29 mouse cellular contexts compared by ENCODE assay signal in genomic region chr4:141719304-141719703, GRCm38 (mm10). TPM values are rescaled to one million over a fixed set of nuclear protein-coding genes. Genes with fewer than 3 reads are reported as not detected.
DNase-seq lines count a peak whose midpoint lies in the region; ATAC-seq and TF ChIP-seq lines count a peak whose summit lies in the region.
"Had no signal": no experiment of that assay in that cellular context is flagged by ENCODE, and none has a peak within 500 bp of the region (broad histone marks: within the 10 kb centered on the region; RNA-seq: fewer than 3 reads in every experiment).

No protein-coding gene starts in this region.

- peak overlapping the region; percentile 56 for H3K9ac ChIP-seq in liver, adult 2 months (ENCODE audit: low read depth, low read length)
- H3K9ac ChIP-seq in liver, embryonic 11.5 days (ENCODE audit: low read depth, low read length), result no peak overlapping the region
- no peak overlapping the region for H3K9ac ChIP-seq in liver, embryonic 15.5 days
- H3K9ac ChIP-seq: forebrain, embryonic 13.5 days; hindbrain, embryonic 14.5 days; neural tube, embryonic 12.5 days had no signal

- no peak for TF ChIP-seq POLR2A in liver, adult 2 months (IDR thresholded peaks at IDR 0.05; ENCODE audit: extremely low read depth, insufficient read depth, low read length)

- H3K27me3 ChIP-seq in liver, adult 2 months (ENCODE audit: control insufficient read depth, insufficient read depth, low read length), result no peaks in the 10 kb centered on the region
- no peaks in the 10 kb centered on the region for H3K27me3 ChIP-seq in liver, embryonic 11.5 days (replicated peaks; ENCODE audit: control insufficient read depth, insufficient read depth, low read length)
- no peaks in the 10 kb centered on the region for H3K27me3 ChIP-seq in liver, embryonic 15.5 days
- H3K27me3 ChIP-seq: forebrain, embryonic 13.5 days; neural tube, embryonic 12.5 days had no signal

- H3K4me1 ChIP-seq in liver, adult 2 months (ENCODE audit: control insufficient read depth, insufficient read depth, low read length), result peaks cover 47% of the 10 kb centered on the region
- H3K4me1 ChIP-seq in liver, embryonic 11.5 days (replicated peaks; ENCODE audit: control insufficient read depth, insufficient read depth, low read length), result peaks cover 30% of the 10 kb centered on the region
- H3K4me1 ChIP-seq in liver, embryonic 15.5 days (replicated peaks), result peaks cover 82% of the 10 kb centered on the region

- intact Hi-C loops in gastrocnemius, adult 2 months (cut with DNase I), result no loop called here

- H3K27ac ChIP-seq in gastrocnemius, adult 2 months, result peak overlapping the region; percentile 98
- peak overlapping the region; percentile 20; the same call in 1 of the 2 replicates for H3K27ac ChIP-seq in liver, adult 2 months (replicated peaks; ENCODE audit: insufficient read depth, low read depth, low read length)
- H3K27ac ChIP-seq in liver, embryonic 11.5 days (ENCODE audit: low read depth, low read length), result no peak overlapping the region
- no peak overlapping the region for H3K27ac ChIP-seq in liver, embryonic 15.5 days (replicated peaks)
- H3K27ac ChIP-seq: forebrain, embryonic 13.5 days; hindbrain, embryonic 14.5 days; kidney, postnatal 0 days; neural tube, embryonic 12.5 days had no signal

- ATAC-seq in liver, embryonic 11.5 days (replicated peaks; ENCODE audit: low FRiP score), result no peak
- no peak for ATAC-seq in liver, embryonic 15.5 days (ENCODE audit: insufficient read depth)
- no peak for ATAC-seq in CD4-positive, CD25-positive, alpha-beta regulatory T cell, adult 4 months
- no peak for ATAC-seq in frontal cortex, adult (ENCODE audit: low TSS enrichment)
- ATAC-seq: forebrain, embryonic 13.5 days; midbrain, embryonic 16.5 days had no signal

- H3K9me3 ChIP-seq in liver, embryonic 11.5 days (ENCODE audit: control insufficient read depth, low read length), result no peaks in the 10 kb centered on the region
- H3K9me3 ChIP-seq in liver, embryonic 15.5 days (replicated peaks), result no peaks in the 10 kb centered on the region
- H3K9me3 ChIP-seq: forebrain, embryonic 13.5 days; neural tube, embryonic 12.5 days had no signal

- H3K36me3 ChIP-seq in liver, adult 2 months (ENCODE audit: control insufficient read depth, insufficient read depth, low read length), result peaks cover 29% of the 10 kb centered on the region
- H3K36me3 ChIP-seq in liver, embryonic 11.5 days (ENCODE audit: control insufficient read depth, insufficient read depth, low read length), result peaks cover 12% of the 10 kb centered on the region
- H3K36me3 ChIP-seq in liver, embryonic 15.5 days (replicated peaks), result peaks cover 55% of the 10 kb centered on the region

- H3K4me2 ChIP-seq in liver, embryonic 11.5 days, result no peak overlapping the region
- H3K4me2 ChIP-seq in liver, embryonic 15.5 days, result 0 out of 2 replicates have a peak overlapping the region, but pooled peaks have one; percentile 23
- H3K4me2 ChIP-seq: forebrain, embryonic 13.5 days; heart, embryonic 11.5 days; hindbrain, embryonic 14.5 days; neural tube, embryonic 12.5 days had no signal

- 36% methylated on average over 1 of the region's 1 CpGs for WGBS in liver, adult 2 months
- 96% methylated on average over 1 of the region's 1 CpGs for WGBS in liver, embryonic 11.5 days
- WGBS in liver, embryonic 15.5 days (ENCODE audit: insufficient replicate concordance), result 83% methylated on average over 1 of the region's 1 CpGs

- no peak for DNase-seq in gastrocnemius, adult 2 months
- DNase-seq in gastrocnemius, adult 8-10 months (ENCODE audit: low spot score in 2 of 2), result no peak
- DNase-seq in liver, adult 2 months (ENCODE audit: extremely low read depth, low read depth, low spot score), result no peak
- no peak for DNase-seq in liver, embryonic 11.5 days (ENCODE audit: low spot score)
- DNase-seq in A20 (ENCODE audit: low read depth, low spot score), result peak; percentile 48
- DNase-seq: adrenal gland, postnatal 25 days; cerebellum, adult 2 months; cerebellum, postnatal 14 days; gastrocnemius, postnatal 36 days; heart, adult 18-20 months; kidney, adult 18-20 months; kidney, postnatal 4 days; lung, adult 2 months; lung, postnatal 10 days; thymus, adult 2 months; thymus, postnatal 36 days had no signal

- no peak for TF ChIP-seq CTCF in gastrocnemius, adult 2 months (IDR thresholded peaks at IDR 0.05)
- no peak for TF ChIP-seq CTCF in liver, adult 2 months (IDR thresholded peaks at IDR 0.05; ENCODE audit: low read depth, low read length)

- H3K79me2 ChIP-seq in liver, adult 2 months (ENCODE audit: control insufficient read depth, insufficient read depth, low read length), result peaks cover 66% of the 10 kb centered on the region

- peak overlapping the region; percentile 92 for H3K4me3 ChIP-seq in gastrocnemius, adult 2 months
- peak overlapping the region; percentile 24; the same call in 1 of the 2 replicates for H3K4me3 ChIP-seq in liver, adult 2 months (ENCODE audit: insufficient read depth, low read depth, low read length)
- no peak overlapping the region for H3K4me3 ChIP-seq in liver, embryonic 11.5 days (ENCODE audit: low read depth, low read length)
- H3K4me3 ChIP-seq in liver, embryonic 15.5 days (replicated peaks), result no peak overlapping the region
- H3K4me3 ChIP-seq: forebrain, embryonic 13.5 days; neural tube, embryonic 12.5 days had no signal

RNA-seq across cellular contexts. Expression of gene Ddi2, which starts 3.9 kb away (rescaled TPM):
- total RNA-seq in gastrocnemius, adult 2 months (2021), result 10 to 100 TPM; 37.8 to 46.5 TPM
- total RNA-seq in gastrocnemius, adult 8-10 months (2022), result 10 to 100 TPM; 53.9 to 63.4 (median 56.8) TPM
- 59.2 and 64.0 TPM in 2 replicates for total RNA-seq in liver, adult 2 months (2014; rRNA removed)
- polyA plus RNA-seq in liver, adult 2 months (2012; rRNA removed), result 51.2 and 55.7 TPM in 2 replicates
- 29.3 and 31.4 TPM in 2 replicates for polyA plus RNA-seq in liver, embryonic 11.5 days (2014; fragmentation: Nextera tagmentation; extraction: Ambion mirVana)
- 14.8 and 17.2 TPM in 2 replicates for polyA plus RNA-seq in liver, embryonic 15.5 days (2015; fragmentation: Nextera tagmentation; extraction: Ambion mirVana)
- polyA plus RNA-seq in CD4-positive, CD25-positive, alpha-beta regulatory T cell, adult 4 months (2017; shearing (Covaris generic)), result 10 to 100 TPM; 19.1 to 20.7 TPM

RNA-seq across cellular contexts. Expression of gene Agmat, which starts 27.2 kb away (rescaled TPM):
- not detected for total RNA-seq in gastrocnemius, adult 2 months (2021)
- not detected for total RNA-seq in gastrocnemius, adult 8-10 months (2022)
- 164 and 180 TPM in 2 replicates for total RNA-seq in liver, adult 2 months (2014; rRNA removed)
- 453 and 487 TPM in 2 replicates for polyA plus RNA-seq in liver, adult 2 months (2012; rRNA removed)
- 16.0 and 18.0 TPM in 2 replicates for polyA plus RNA-seq in liver, embryonic 11.5 days (2014; fragmentation: Nextera tagmentation; extraction: Ambion mirVana)
- 20.5 and 26.2 TPM in 2 replicates for polyA plus RNA-seq in liver, embryonic 15.5 days (2015; fragmentation: Nextera tagmentation; extraction: Ambion mirVana)
- polyA plus RNA-seq in CD4-positive, CD25-positive, alpha-beta regulatory T cell, adult 4 months (2017; shearing (Covaris generic)), result not detected
- total RNA-seq: hematopoietic stem cell, adult 5-6 weeks had no signal
- polyA plus RNA-seq: forebrain, embryonic 13.5 days; midbrain, embryonic 16.5 days; neural tube, embryonic 12.5 days had no signal

RNA-seq across cellular contexts. Expression of gene Rsc1a1, which starts 33.9 kb away (rescaled TPM):
- total RNA-seq in gastrocnemius, adult 2 months (2021), result 1 to 10 TPM; 3.8 to 5.6 TPM
- total RNA-seq in gastrocnemius, adult 8-10 months (2022), result 10 to 100 TPM in 2 of 4 experiments, 1 to 10 TPM in 2; 6.0 to 12.0 (median 9.2) TPM
- 16.3 and 30.3 TPM in 2 replicates for total RNA-seq in liver, adult 2 months (2014; rRNA removed)
- 52.0 and 70.9 TPM in 2 replicates for polyA plus RNA-seq in liver, adult 2 months (2012; rRNA removed)
- 2.7 TPM in 1 of 2 replicates, not detected in the other for polyA plus RNA-seq in liver, embryonic 11.5 days (2014; fragmentation: Nextera tagmentation; extraction: Ambion mirVana)
- polyA plus RNA-seq in liver, embryonic 15.5 days (2015; fragmentation: Nextera tagmentation; extraction: Ambion mirVana), result 1.2 TPM in 1 of 2 replicates, not detected in the other
- polyA plus RNA-seq in CD4-positive, CD25-positive, alpha-beta regulatory T cell, adult 4 months (2017; shearing (Covaris generic)), result not detected
- total RNA-seq: adrenal gland, adult 18-20 months; adrenal gland, postnatal 25 days; left cerebral cortex, adult 18-20 months had no signal
- polyA plus RNA-seq: heart, embryonic 16.5 days; hindbrain, embryonic 14.5 days; kidney, postnatal 0 days; neural tube, embryonic 12.5 days had no signal

RNA-seq across cellular contexts. Expression of gene Plekhm2, which starts 54.6 kb away (rescaled TPM):
- 10 to 100 TPM; 32.9 to 34.7 TPM for total RNA-seq in gastrocnemius, adult 2 months (2021)
- total RNA-seq in gastrocnemius, adult 8-10 months (2022), result 10 to 100 TPM; 25.0 to 32.5 (median 30.2) TPM
- total RNA-seq in liver, adult 2 months (2014; rRNA removed), result 2.7 and 5.0 TPM in 2 replicates
- polyA plus RNA-seq in liver, adult 2 months (2012; rRNA removed), result 11.2 and 13.5 TPM in 2 replicates
- polyA plus RNA-seq in liver, embryonic 11.5 days (2014; fragmentation: Nextera tagmentation; extraction: Ambion mirVana), result 2.1 and 3.4 TPM in 2 replicates
- polyA plus RNA-seq in liver, embryonic 15.5 days (2015; fragmentation: Nextera tagmentation; extraction: Ambion mirVana), result 1.1 and 2.0 TPM in 2 replicates
- polyA plus RNA-seq in CD4-positive, CD25-positive, alpha-beta regulatory T cell, adult 4 months (2017; shearing (Covaris generic)), result 1 to 10 TPM; 2.1 to 3.4 TPM

Comparison
In these comparisons a context has a peak if more than half of its experiments do, and no peak if none do; other contexts are left out.
1. H3K27ac ChIP-seq: peak in gastrocnemius, adult 2 months (single experiment) and liver, adult 2 months (single experiment); none in liver, embryonic 11.5 days (single experiment) and liver, embryonic 15.5 days (single experiment).
2. H3K4me3 ChIP-seq: peak in gastrocnemius, adult 2 months (single experiment) and liver, adult 2 months (single experiment); none in liver, embryonic 11.5 days (single experiment) and liver, embryonic 15.5 days (single experiment).
3. RNA of gene Agmat, which starts 27.2 kb away (polyA plus RNA-seq): 453 to 487 TPM in liver, adult 2 months; 20.5 to 26.2 TPM in liver, embryonic 15.5 days, 16.0 to 18.0 TPM in liver, embryonic 11.5 days and not detected in CD4-positive, CD25-positive, alpha-beta regulatory T cell, adult 4 months; every median in the first group is over 10 times any median in the second.
4. RNA of gene Rsc1a1, which starts 33.9 kb away (polyA plus RNA-seq): 52.0 to 70.9 TPM in liver, adult 2 months; 1.2 TPM in liver, embryonic 15.5 days, 2.7 TPM in liver, embryonic 11.5 days and not detected in CD4-positive, CD25-positive, alpha-beta regulatory T cell, adult 4 months; every median in the first group is over 10 times any median in the second.